Mouse (Mus musculus) layer of hippocampus, adult 18-20 months (tissue): Measurements from ENCODE around the gene Suds3. TPM values are rescaled to one million over a fixed set of nuclear protein-coding genes. Genes with fewer than 3 reads are reported as not detected.

Experiments used
- DNase-seq, 2 experiments: peaks; one replicate each; pipeline ENCODE4 v3.0.0; 2022; ENCODE audit warnings: low spot score in 2 of 2
- total RNA-seq, 2 experiments: library from RNA; stranded (reverse); gene quantifications; 2 replicates each; pipeline ENCODE4 v1.2.3; 2021

Suds3 gene
- total RNA-seq, 2 experiments from 2014 or later = 132 to 151 TPM

GRCm38 (mm10) chr5:117114581-117115192, 1.2 kb downstream of the Suds3 start:
- peak in 1 of 2 experiments; percentile 29 for DNase-seq

DNA sequence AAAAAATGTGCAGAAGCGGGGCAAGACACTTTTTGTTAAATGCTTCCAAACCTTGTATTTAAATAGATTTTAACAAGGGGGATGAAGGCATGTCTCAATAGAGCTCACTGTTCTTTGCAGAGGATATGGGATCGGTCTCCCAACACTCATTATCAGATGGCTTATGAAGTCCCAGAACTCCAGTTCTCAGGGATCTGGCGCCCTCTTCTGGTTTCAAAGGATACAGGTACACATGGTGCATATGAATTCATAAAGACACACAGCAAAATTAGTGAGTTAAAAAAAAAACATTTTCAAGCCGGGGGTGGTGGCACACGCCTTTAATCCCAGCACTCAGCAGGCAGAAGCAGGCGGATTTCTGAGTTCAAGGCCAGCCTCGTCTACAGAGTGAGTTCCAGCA, 2.6 kb downstream of the Suds3 start:
- no peak for DNase-seq

DNA sequence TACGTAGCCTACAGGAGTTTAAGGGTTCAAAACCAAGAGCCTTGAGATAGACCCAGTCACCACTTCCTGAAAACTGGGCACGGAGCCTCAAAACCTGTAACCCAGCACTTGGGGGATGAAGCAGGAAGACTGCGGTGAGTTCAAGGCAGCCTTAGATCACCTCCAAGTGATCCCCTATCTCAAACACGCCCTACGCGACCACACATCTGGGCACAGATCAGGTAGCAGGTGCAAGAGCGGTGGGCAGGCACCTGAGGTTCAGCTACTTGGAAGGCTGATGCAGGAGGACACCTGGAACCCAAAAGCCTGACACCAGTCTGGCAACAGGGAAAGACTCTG, 4.2 kb downstream of the Suds3 start:
- no peak for DNase-seq

DNA sequence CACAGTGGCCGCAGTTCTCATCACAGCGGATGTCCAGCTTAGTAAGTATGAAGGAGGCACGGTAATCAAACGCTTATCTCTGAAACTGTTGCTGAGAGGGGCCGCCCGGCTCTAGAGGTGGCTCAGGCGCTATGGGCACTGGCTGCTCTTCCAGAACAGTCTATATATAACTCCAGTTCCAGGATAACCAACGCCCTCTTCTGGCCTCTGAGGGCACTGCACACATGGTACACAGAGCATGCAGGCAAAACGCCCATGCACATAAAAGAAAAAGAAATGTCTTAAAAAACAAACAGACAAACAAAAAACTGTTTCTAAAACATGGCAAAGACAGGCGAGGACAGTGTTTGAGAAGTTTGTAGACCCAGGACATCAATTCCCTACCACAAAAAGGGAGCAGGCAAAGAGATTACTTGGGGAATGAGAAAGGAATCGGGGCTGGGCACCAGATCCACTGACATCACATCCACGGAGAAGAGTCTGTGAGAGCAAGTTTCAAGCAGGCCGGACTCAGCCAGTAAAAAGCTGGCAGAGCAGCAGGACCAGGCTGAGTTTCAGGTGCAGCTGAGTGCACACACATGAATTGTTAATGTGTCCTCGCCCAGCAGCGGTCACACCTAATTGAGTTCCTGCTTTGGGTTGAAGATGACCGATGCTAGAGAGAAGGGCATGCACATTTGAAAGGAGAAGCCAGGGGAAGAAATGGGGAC, 4.7 kb downstream of the Suds3 start:
- no peak for DNase-seq

DNA sequence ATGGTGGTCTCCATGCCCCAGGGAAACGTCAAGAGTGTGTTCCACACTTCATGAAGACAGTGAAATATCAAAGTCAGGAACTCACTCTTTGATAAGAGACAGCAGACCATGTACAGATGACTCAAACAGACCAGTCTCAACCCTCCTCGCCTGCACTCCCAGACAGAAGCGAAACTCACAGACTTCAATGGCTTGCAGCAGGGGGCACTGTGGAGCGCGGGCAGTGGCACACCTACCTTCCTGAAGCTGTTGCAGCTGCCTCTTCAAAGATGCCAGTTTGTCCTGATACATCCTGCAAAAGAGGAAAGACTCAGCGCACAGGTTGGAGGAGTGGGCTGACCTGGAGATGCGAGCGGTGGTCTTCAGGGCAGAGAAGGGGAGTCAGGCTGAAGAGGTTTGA, 6.4 kb downstream of the Suds3 start:
- DNase-seq = no peak

DNA sequence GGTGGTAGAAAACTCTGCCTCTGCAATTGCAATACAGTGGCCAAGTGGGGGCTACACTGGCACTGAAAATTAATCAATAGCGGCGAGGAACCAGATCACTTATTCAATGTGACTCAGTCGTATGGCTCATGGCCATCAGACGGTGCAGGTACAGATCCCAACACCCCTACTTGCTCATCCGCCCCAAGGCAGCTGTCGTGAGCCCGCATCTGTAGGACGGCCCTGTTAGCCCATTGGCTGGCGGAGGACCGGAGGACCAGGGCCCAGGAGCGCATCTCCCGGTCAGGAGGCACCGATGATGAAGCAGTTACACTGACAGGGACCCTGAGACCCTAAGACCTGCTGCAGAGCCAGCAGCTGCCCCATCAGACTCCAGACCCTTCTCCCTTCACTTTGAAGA, 7.2 kb downstream of the Suds3 start:
- no peak for DNase-seq

DNA sequence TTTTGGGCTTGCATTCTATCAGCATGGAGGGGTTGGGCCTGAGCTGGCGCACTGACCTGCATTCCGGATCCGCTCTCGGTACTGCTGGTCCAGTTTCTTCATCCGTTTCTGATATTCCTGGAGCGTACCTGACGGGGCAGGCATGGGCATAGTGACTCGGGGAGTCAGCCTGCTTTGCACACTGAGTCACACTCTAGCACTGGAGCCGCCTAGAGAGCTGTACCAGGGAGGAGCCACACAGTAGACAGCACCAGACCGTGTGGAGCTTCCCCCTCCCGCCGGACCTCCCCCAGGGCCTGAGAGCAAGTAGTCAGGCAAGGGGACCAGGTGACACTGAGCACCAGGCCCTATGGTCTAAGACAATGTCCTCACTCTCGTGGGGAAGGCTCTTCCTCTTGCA, 7.6 kb downstream of the Suds3 start:
- no peak for DNase-seq

DNA sequence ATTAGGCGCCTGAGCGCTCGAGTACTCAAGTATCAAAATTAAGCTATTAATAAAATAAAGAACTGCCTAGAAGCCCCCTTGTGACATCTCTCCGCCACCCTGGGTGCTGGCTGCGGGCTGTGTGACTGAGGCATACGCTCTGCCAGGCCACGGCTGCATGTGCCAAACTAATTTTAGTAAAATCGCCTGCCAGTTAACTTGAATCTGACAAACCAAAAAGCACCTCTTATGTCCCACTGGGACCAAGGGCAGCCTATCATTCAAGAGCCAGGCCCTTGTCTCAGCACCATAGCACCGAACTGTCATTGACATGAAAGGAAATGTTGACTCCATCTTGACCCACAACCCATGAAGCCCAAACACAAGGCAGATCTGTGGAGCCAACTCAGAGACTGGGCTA, 10.2 kb downstream of the Suds3 start:
- DNase-seq = no peak

GRCm38 (mm10) chr5:117104329-117104728, 11.6 kb downstream of the Suds3 start:
- DNase-seq = peak in 1 of 2 experiments; percentile 59

GRCm38 (mm10) chr5:117103194-117103929, 12.6 kb downstream of the Suds3 start:
- no peak for DNase-seq

- peak in 1 of 2 experiments; percentile 36 for DNase-seq
These were observed 16.2 kb downstream of the Suds3 start for GRCm38 (mm10) chr5:117099742-117100141.

GRCm38 (mm10) chr5:117099008-117099407, 16.9 kb downstream of the Suds3 start:
- no peak for DNase-seq

DNA sequence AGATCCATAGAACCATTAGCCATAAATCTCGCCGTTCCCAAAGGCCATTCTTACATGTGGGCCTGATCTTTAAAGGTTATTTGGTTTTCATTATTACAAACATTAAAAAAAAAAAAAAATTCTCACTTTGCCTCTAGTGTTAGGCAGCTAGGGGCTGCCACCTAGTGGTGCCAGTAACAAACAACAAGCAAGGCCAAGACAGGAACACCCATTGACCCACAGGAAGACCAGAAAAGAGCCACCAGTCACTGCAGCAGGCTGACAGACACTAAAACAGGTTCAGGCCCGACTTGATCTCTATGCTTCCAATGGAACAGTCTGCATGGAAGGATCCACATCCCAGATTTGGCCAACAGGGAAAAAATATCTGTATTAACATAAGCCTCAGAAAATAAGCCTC, 19.2 kb downstream of the Suds3 start:
- peak in 1 of 2 experiments; percentile 73 for DNase-seq

DNA sequence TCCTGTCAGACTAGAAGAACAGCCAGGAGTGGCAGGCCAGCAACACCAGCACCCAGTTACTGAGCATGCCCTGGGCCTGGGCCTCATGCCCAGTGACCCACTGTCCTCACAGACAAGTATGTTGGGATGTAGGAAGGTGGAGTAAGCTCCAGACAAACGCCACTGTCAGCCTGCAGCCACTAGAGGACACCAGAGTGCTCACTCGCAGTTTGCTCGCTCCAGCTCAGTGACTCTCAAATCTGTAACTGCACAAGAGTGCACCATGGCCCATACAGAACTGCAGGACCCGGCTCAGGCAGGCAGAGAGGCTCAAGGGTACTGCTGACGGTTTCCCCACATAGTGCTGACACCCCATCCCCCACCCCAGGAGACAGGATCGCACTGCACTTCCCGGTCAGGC, 21.5 kb downstream of the Suds3 start:
- DNase-seq = peak; percentile 44 to 59

DNA sequence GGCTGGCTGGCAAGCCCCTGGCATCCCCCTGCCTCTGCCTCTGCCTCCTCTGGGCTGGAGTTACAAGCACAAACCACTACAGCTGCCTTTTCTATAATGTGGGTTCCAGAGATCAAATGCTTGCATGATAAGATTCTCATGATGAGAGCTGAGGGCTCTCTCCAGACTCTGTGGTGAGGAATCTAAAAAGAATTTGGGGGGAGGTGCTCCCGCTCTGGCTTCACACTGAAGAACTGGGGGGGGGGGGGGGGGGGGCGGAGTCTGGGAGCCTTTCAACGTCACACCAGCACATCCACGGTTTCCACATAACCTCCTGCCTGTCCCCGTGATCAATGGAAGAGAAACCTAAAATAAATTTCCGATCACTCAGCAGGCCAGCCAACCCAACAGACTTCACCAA, 26.1 kb downstream of the Suds3 start:
- DNase-seq = no peak

- DNase-seq = no peak
These were observed 26.8 kb downstream of the Suds3 start for GRCm38 (mm10) chr5:117089147-117089546.

DNA sequence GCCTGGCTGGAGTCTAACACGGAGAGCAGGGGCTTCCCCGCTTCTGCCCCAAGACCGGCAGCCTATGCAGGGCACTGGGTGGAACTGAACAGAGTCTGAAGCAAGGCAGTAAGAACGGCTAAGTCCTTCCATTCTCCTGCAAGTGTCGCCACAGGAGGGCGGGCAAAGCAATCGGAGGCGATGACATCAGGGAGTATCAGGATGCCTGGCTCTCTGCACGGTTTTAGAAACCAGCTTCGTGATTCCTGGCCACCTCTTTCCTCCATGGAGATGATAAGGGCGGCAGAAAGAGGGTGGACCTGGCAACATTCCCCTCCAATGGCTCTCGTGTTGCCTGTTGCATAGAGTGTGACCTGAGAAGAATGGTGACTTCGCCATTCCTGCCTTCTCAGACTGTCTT, 28.2 kb downstream of the Suds3 start:
- no peak for DNase-seq

DNA sequence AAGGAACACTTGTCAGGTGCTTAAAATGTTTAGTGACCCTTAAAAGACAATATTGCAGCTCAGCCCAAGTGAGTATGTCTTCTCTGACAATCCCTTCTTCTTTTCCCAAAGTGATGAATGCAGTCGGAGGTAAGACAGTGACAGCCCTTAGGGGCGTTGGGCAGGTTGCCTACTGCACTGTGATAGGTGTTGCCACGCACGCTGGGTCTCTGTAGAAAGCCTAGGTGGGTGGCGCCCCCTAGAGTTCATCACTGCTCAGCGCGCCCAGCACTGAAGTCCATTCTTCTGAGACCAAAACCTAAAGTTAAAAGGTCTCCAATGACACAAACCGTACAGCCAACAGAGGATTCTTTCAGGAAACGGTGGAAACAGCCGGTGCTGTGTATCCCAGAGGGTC, 46.4 kb downstream of the Suds3 start:
- DNase-seq = peak in 1 of 2 experiments; percentile 60

- DNase-seq = peak in 1 of 2 experiments; percentile 28
These were observed 47.0 kb downstream of the Suds3 start for GRCm38 (mm10) chr5:117068808-117069497.

GRCm38 (mm10) chr5:117068181-117068580, 47.7 kb downstream of the Suds3 start:
- DNase-seq = no peak

DNA sequence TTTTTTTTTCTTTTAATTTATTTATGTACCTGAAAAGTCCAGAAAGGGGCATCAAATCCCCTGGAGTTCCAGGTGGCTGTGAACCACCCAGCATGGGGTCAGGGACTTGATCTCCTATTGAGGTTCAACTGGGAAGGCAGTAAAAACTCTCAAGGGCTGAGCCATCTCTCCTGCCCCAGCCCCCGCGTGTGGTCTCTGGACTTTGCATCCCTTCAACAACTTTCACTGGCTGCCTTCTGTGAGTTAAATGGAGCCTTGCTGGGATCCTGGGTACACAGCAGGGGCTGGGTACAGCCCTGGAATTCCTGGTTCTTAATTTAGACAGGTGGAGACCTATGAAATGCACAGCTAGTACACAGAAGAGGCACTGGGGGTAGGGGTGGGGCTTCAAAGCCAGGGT, 54.7 kb downstream of the Suds3 start:
- no peak for DNase-seq
